Mouse (Mus musculus) E14TG2a.4 (cell line): Measurements from ENCODE around the gene Slc38a9.

Experiments used
- CTCF ChIP-seq: conservative IDR thresholded peaks from 2 replicates; pipeline ENCODE4 v1.5.1; 2014; ENCODE audit warnings: low read length
- NANOG ChIP-seq: IDR thresholded peaks from 2 replicates; pipeline ENCODE4 v1.6.1; 2014; ENCODE audit warnings: borderline replicate concordance, low read length, mixed read lengths
- POU5F1 ChIP-seq: IDR thresholded peaks from 2 replicates; pipeline ENCODE4 v1.6.1; 2014; ENCODE audit warnings: low read length, borderline replicate concordance

- TF ChIP-seq CTCF (no peak), POU5F1 (no peak), NANOG (no peak)
These were observed 59.7 kb downstream of the Slc38a9 start for GRCm38 (mm10) chr13:112720078-112720736.
